Mouse (Mus musculus): Measurements from ENCODE around the gene Gm9747. TPM values are rescaled to one million over a fixed set of nuclear protein-coding genes. Genes with fewer than 3 reads are reported as not detected.

The Gm9747 gene
- polyA plus RNA-seq, 1 experiment from 2014 or later = 7.8 TPM

- 75% methylated on average over 10 of the region's 10 CpGs for WGBS
- H3K9me3 ChIP-seq (ENCODE audit: control insufficient read depth, low read length) = no peaks in the 10 kb centered on the region
- no peak overlapping the region for H3K4me3 ChIP-seq (ENCODE audit: low read length)
- ATAC-seq = no peak
- no peaks in the 10 kb centered on the region for H3K36me3 ChIP-seq (ENCODE audit: control insufficient read depth, insufficient read depth, low read length)
- H3K27ac ChIP-seq (ENCODE audit: low read length) = no peak overlapping the region
- H3K9ac ChIP-seq (ENCODE audit: low read depth, low read length) = no peak overlapping the region
- no peaks in the 10 kb centered on the region for H3K27me3 ChIP-seq (replicated peaks; ENCODE audit: control insufficient read depth, insufficient read depth, low read length)
- H3K4me1 ChIP-seq (ENCODE audit: control insufficient read depth, insufficient read depth, low read length) = no peaks in the 10 kb centered on the region
- no peak overlapping the region for H3K4me2 ChIP-seq (ENCODE audit: low read depth, low read length)
Measured at GRCm38 (mm10) chr1:82247221-82247951, 14.5 kb downstream of the Gm9747 start.

- no peaks in the 10 kb centered on the region for H3K27me3 ChIP-seq (replicated peaks; ENCODE audit: control insufficient read depth, insufficient read depth, low read length)
- H3K4me1 ChIP-seq (ENCODE audit: control insufficient read depth, insufficient read depth, low read length) = no peaks in the 10 kb centered on the region
- no peak overlapping the region for H3K9ac ChIP-seq (ENCODE audit: low read depth, low read length)
- no peak overlapping the region for H3K27ac ChIP-seq (ENCODE audit: low read length)
- ATAC-seq = peak; percentile 68
- no peaks in the 10 kb centered on the region for H3K36me3 ChIP-seq (ENCODE audit: control insufficient read depth, insufficient read depth, low read length)
- H3K4me2 ChIP-seq (ENCODE audit: low read depth, low read length) = no peak overlapping the region
- H3K9me3 ChIP-seq (ENCODE audit: control insufficient read depth, low read length) = no peaks in the 10 kb centered on the region
- 70% methylated on average over 9 of the region's 9 CpGs for WGBS
- H3K4me3 ChIP-seq (ENCODE audit: low read length) = no peak overlapping the region
Measured at GRCm38 (mm10) chr1:82253789-82254445, 21.0 kb downstream of the Gm9747 start.

GRCm38 (mm10) chr1:82257457-82257856 is 24.5 kb downstream of the Gm9747 start:
- Histone ChIP-seq H3K9ac (ENCODE audit: low read depth, low read length) (no peak overlapping the region), H3K4me2 (ENCODE audit: low read depth, low read length) (no peak overlapping the region), H3K9me3 (ENCODE audit: control insufficient read depth, low read length) (no peaks in the 10 kb centered on the region), H3K4me3 (ENCODE audit: low read length) (no peak overlapping the region), H3K4me1 (ENCODE audit: control insufficient read depth, insufficient read depth, low read length) (no peaks in the 10 kb centered on the region), H3K27me3 (replicated peaks; ENCODE audit: control insufficient read depth, insufficient read depth, low read length) (no peaks in the 10 kb centered on the region), H3K36me3 (ENCODE audit: control insufficient read depth, insufficient read depth, low read length) (no peaks in the 10 kb centered on the region), H3K27ac (ENCODE audit: low read length) (no peak overlapping the region)
- WGBS = 49% methylated on average over 5 of the region's 5 CpGs
- no peak for ATAC-seq

GRCm38 (mm10) chr1:82258331-82258730 is 25.4 kb downstream of the Gm9747 start:
- no peaks in the 10 kb centered on the region for H3K9me3 ChIP-seq (ENCODE audit: control insufficient read depth, low read length)
- no peaks in the 10 kb centered on the region for H3K36me3 ChIP-seq (ENCODE audit: control insufficient read depth, insufficient read depth, low read length)
- no peak for ATAC-seq
- no peak overlapping the region for H3K9ac ChIP-seq (ENCODE audit: low read depth, low read length)
- H3K27ac ChIP-seq (ENCODE audit: low read length) = no peak overlapping the region
- no peak overlapping the region for H3K4me3 ChIP-seq (ENCODE audit: low read length)
- no peaks in the 10 kb centered on the region for H3K4me1 ChIP-seq (ENCODE audit: control insufficient read depth, insufficient read depth, low read length)
- no peaks in the 10 kb centered on the region for H3K27me3 ChIP-seq (replicated peaks; ENCODE audit: control insufficient read depth, insufficient read depth, low read length)
- no peak overlapping the region for H3K4me2 ChIP-seq (ENCODE audit: low read depth, low read length)
- 49% methylated on average over 7 of the region's 7 CpGs for WGBS

GRCm38 (mm10) chr1:82260055-82260454 is 27.1 kb downstream of the Gm9747 start:
- 67% methylated on average over 3 of the region's 3 CpGs for WGBS
- H3K27ac ChIP-seq (ENCODE audit: low read length) = no peak overlapping the region
- H3K9me3 ChIP-seq (ENCODE audit: control insufficient read depth, low read length) = no peaks in the 10 kb centered on the region
- no peaks in the 10 kb centered on the region for H3K4me1 ChIP-seq (ENCODE audit: control insufficient read depth, insufficient read depth, low read length)
- no peak overlapping the region for H3K9ac ChIP-seq (ENCODE audit: low read depth, low read length)
- H3K27me3 ChIP-seq (replicated peaks; ENCODE audit: control insufficient read depth, insufficient read depth, low read length) = no peaks in the 10 kb centered on the region
- no peaks in the 10 kb centered on the region for H3K36me3 ChIP-seq (ENCODE audit: control insufficient read depth, insufficient read depth, low read length)
- H3K4me3 ChIP-seq (ENCODE audit: low read length) = no peak overlapping the region
- ATAC-seq = no peak
- H3K4me2 ChIP-seq (ENCODE audit: low read depth, low read length) = no peak overlapping the region

- 64% methylated on average over 9 of the region's 9 CpGs for WGBS
- H3K36me3 ChIP-seq (ENCODE audit: control insufficient read depth, insufficient read depth, low read length) = no peaks in the 10 kb centered on the region
- H3K27ac ChIP-seq (ENCODE audit: low read length) = no peak overlapping the region
- no peak for ATAC-seq
- no peaks in the 10 kb centered on the region for H3K9me3 ChIP-seq (ENCODE audit: control insufficient read depth, low read length)
- H3K4me1 ChIP-seq (ENCODE audit: control insufficient read depth, insufficient read depth, low read length) = no peaks in the 10 kb centered on the region
- no peaks in the 10 kb centered on the region for H3K27me3 ChIP-seq (replicated peaks; ENCODE audit: control insufficient read depth, insufficient read depth, low read length)
- H3K4me2 ChIP-seq (ENCODE audit: low read depth, low read length) = no peak overlapping the region
- no peak overlapping the region for H3K9ac ChIP-seq (ENCODE audit: low read depth, low read length)
- H3K4me3 ChIP-seq (ENCODE audit: low read length) = no peak overlapping the region
Measured at GRCm38 (mm10) chr1:82261053-82261618, 28.2 kb downstream of the Gm9747 start.

- no peak for ATAC-seq
- 84% methylated on average over 5 of the region's 5 CpGs for WGBS
- no peaks in the 10 kb centered on the region for H3K27me3 ChIP-seq (replicated peaks; ENCODE audit: control insufficient read depth, insufficient read depth, low read length)
Measured at GRCm38 (mm10) chr1:82261638-82262037, 28.7 kb downstream of the Gm9747 start.

GRCm38 (mm10) chr1:82262331-82262730 is 29.4 kb downstream of the Gm9747 start:
- no peaks in the 10 kb centered on the region for H3K36me3 ChIP-seq (ENCODE audit: control insufficient read depth, insufficient read depth, low read length)
- H3K4me3 ChIP-seq (ENCODE audit: low read length) = no peak overlapping the region
- H3K4me2 ChIP-seq (ENCODE audit: low read depth, low read length) = no peak overlapping the region
- H3K9me3 ChIP-seq (ENCODE audit: control insufficient read depth, low read length) = no peaks in the 10 kb centered on the region
- no peaks in the 10 kb centered on the region for H3K27me3 ChIP-seq (replicated peaks; ENCODE audit: control insufficient read depth, insufficient read depth, low read length)
- H3K9ac ChIP-seq (ENCODE audit: low read depth, low read length) = no peak overlapping the region
- no peak overlapping the region for H3K27ac ChIP-seq (ENCODE audit: low read length)
- H3K4me1 ChIP-seq (ENCODE audit: control insufficient read depth, insufficient read depth, low read length) = no peaks in the 10 kb centered on the region
- ATAC-seq = no peak
- WGBS = 62% methylated on average over 1 of the region's 1 CpGs

More at GRCm38 (mm10) chr1:82261638-82262037, 28.7 kb downstream of the Gm9747 start:
- Histone ChIP-seq H3K4me2 (ENCODE audit: low read depth, low read length) (no peak overlapping the region), H3K36me3 (ENCODE audit: control insufficient read depth, insufficient read depth, low read length) (no peaks in the 10 kb centered on the region), H3K9me3 (ENCODE audit: control insufficient read depth, low read length) (no peaks in the 10 kb centered on the region), H3K4me1 (ENCODE audit: control insufficient read depth, insufficient read depth, low read length) (no peaks in the 10 kb centered on the region), H3K4me3 (ENCODE audit: low read length) (no peak overlapping the region), H3K27ac (ENCODE audit: low read length) (no peak overlapping the region), H3K9ac (ENCODE audit: low read depth, low read length) (no peak overlapping the region)

- H3K4me3 ChIP-seq (ENCODE audit: low read length) = no peak overlapping the region
- H3K27me3 ChIP-seq (replicated peaks; ENCODE audit: control insufficient read depth, insufficient read depth, low read length) = no peaks in the 10 kb centered on the region
- H3K9me3 ChIP-seq (ENCODE audit: control insufficient read depth, low read length) = no peaks in the 10 kb centered on the region
- no peak for ATAC-seq
- H3K9ac ChIP-seq (ENCODE audit: low read depth, low read length) = no peak overlapping the region
- H3K36me3 ChIP-seq (ENCODE audit: control insufficient read depth, insufficient read depth, low read length) = no peaks in the 10 kb centered on the region
- no peak overlapping the region for H3K27ac ChIP-seq (ENCODE audit: low read length)
- no peaks in the 10 kb centered on the region for H3K4me1 ChIP-seq (ENCODE audit: control insufficient read depth, insufficient read depth, low read length)
- H3K4me2 ChIP-seq (ENCODE audit: low read depth, low read length) = no peak overlapping the region
- WGBS = 72% methylated on average over 4 of the region's 4 CpGs
Measured at GRCm38 (mm10) chr1:82267547-82267946, 34.6 kb downstream of the Gm9747 start.

Measured in intestine, embryonic 16.5 days (tissue).